Mouse (Mus musculus) liver, adult 2 months (tissue): ENCODE measurements at regions not wholly inside any gene's neighbourhood (a gene's known extent, or its start where the extent isn't known, plus 50 kb on each side); places are given as distances from the start of the nearest gene placed in this dataset.

Source experiments
- DNase-seq: peaks from one replicate; pipeline ENCODE4 v3.0.0-alpha.2; 2011; ENCODE audit warnings: low read depth, low spot score; ENCODE audit errors: extremely low read depth
- H3K27ac ChIP-seq: fragments of 200-500 bp; replicated peaks from 2 replicates; pipeline ENCODE4 v1.5.1; 2012; ENCODE audit warnings: low read depth, mild to moderate bottlenecking, control low read depth, inconsistent platforms, low read length; ENCODE audit not compliant: insufficient read depth
- H3K27me3 ChIP-seq: fragments of 200-500 bp; 2 replicates; pipeline ENCODE4 v1.6.1; 2012; ENCODE audit warnings: mild to moderate bottlenecking, moderate library complexity, low read length, inconsistent platforms; ENCODE audit not compliant: control insufficient read depth, insufficient read depth
- H3K36me3 ChIP-seq: fragments of 200-500 bp; 2 replicates; pipeline ENCODE4 v1.6.1; 2012; ENCODE audit warnings: low read length, inconsistent platforms; ENCODE audit not compliant: control insufficient read depth, insufficient read depth
- H3K4me1 ChIP-seq: fragments of 200-500 bp; 2 replicates; pipeline ENCODE4 v1.6.1; 2011; ENCODE audit warnings: low read length; ENCODE audit not compliant: control insufficient read depth, insufficient read depth
- H3K4me3 ChIP-seq: fragments of 200-500 bp; 2 replicates; pipeline ENCODE4 v1.5.1; 2011; ENCODE audit warnings: low read depth, mild to moderate bottlenecking, control low read depth, low read length, moderate library complexity; ENCODE audit not compliant: insufficient read depth
- H3K79me2 ChIP-seq: fragments of 200-500 bp; 2 replicates; pipeline ENCODE4 v1.6.1; 2012; ENCODE audit warnings: inconsistent platforms, mild to moderate bottlenecking, low read length, moderate library complexity; ENCODE audit not compliant: control insufficient read depth, insufficient read depth
- H3K9ac ChIP-seq: fragments of 200-500 bp; 2 replicates; pipeline ENCODE4 v1.6.1; 2012; ENCODE audit warnings: low read depth, mild to moderate bottlenecking, control low read depth, inconsistent platforms, low read length
- CTCF ChIP-seq: fragments of 200-500 bp; IDR thresholded peaks from 2 replicates; pipeline ENCODE4 v1.5.1; 2011; ENCODE audit warnings: low read depth, low read length, control low read depth
- POLR2A ChIP-seq: fragments of 200-500 bp; IDR thresholded peaks from 2 replicates; pipeline ENCODE4 v1.6.1; 2011; ENCODE audit warnings: low read length, control low read depth; ENCODE audit not compliant: insufficient read depth; ENCODE audit errors: extremely low read depth
- WGBS: fragments of 180-500 bp; shearing (Covaris S2); methylation state at CpG from one replicate; pipeline ENCODE4 v1.1.7; 2018; 5-methylcytosine and 5-hydroxymethylcytosine counted together

DNA sequence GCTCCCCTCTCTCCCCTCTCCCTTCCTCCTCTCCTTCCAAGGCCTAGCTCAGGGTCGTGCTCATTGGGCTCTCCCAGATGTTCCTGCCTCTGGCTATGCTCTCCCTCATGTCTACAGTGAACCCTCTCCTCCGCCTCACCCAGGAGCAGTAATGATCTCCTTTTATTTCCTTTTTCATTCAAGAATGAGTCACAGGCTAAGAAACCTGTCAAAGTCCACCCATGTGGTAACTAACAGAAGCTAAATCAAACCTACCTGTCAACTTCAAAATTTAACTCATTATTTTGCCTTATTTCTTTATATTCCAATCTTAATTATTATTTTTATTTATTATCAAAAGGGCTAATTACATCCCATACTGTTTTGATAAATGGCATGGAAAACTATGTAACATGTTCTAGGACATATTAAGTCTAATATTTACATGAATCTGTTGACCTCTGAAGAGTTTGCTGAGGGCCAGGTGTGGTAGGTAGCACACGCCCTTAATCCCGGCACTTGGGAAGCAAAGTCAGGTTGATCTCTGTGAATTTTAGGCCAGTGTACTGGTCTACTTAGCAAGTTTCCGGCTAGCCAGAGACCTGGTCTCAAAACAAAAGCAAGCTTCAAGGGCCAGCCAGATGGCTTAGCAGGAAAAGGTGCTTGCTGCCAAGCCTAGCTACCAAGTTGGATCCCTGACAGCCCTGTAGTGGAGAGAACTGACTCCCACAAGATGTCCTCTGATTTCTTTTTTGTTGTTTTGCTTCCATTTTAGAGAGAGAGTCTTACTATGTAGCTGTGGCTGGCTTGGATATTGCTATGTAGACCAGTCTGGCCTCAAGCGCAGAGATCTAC lies 51.9 kb upstream of the Slc16a1 start:
- Histone ChIP-seq H3K79me2 (no peaks in the 10 kb centered on the region), H3K4me1 (no peaks in the 10 kb centered on the region), H3K36me3 (no peaks in the 10 kb centered on the region), H3K4me3 (no peak overlapping the region), H3K9ac (no peak overlapping the region), H3K27me3 (no peaks in the 10 kb centered on the region), H3K27ac (no peak overlapping the region)
- DNase-seq = peak; percentile 51
- TF ChIP-seq CTCF (no peak), POLR2A (no peak)
- WGBS = 78% methylated on average over 6 of the region's 6 CpGs

DNA sequence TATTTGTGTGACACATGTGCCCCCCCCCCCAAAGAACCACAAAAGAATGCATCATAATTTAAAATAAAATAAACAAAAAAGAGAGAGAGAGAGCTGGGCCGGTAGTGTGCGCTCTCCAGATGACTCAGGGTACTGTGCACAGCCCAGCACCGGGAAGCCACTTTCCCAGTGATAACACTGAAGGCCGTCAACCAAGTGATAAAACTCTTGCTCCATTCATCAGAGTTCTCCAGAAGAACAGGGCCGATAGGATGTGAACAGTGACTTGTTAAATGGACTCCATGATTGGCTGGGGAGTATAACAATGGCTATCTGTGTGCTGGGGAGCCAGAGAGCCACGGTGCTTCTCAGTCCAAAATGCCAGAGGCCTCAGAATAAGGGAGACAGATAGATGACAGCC lies 53.2 kb upstream of the Slc16a1 start:
- DNase-seq = no peak
- Histone ChIP-seq H3K4me1 (no peaks in the 10 kb centered on the region), H3K9ac (no peak overlapping the region), H3K4me3 (no peak overlapping the region), H3K79me2 (no peaks in the 10 kb centered on the region), H3K27me3 (no peaks in the 10 kb centered on the region), H3K36me3 (no peaks in the 10 kb centered on the region), H3K27ac (no peak overlapping the region)
- no peak for TF ChIP-seq POLR2A
- TF ChIP-seq CTCF = no peak
- WGBS = 78% methylated on average over 6 of the region's 6 CpGs

DNA sequence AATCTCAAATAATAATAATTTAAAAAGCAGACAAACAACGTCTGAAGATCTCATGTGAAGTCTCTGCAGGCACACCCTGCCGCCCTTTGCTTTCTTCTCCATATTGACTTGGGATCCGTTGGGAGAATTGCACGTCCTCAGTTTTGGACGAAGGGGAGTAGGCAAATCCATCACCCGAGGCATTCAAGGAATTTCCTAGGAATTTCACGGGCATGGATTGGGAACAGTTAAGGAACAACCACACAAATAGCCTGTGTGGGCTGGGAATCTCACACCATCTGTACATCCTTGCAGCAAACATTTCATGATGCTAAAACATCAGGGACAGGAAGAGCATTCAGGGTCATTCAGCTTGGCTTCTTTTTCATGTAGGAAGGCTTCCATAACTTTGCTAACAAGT lies 55.2 kb upstream of the Slc16a1 start:
- H3K27ac ChIP-seq = no peak overlapping the region
- no peaks in the 10 kb centered on the region for H3K27me3 ChIP-seq
- DNase-seq = no peak
- H3K4me3 ChIP-seq = no peak overlapping the region
- no peak for TF ChIP-seq POLR2A
- no peak for TF ChIP-seq CTCF
- no peaks in the 10 kb centered on the region for H3K36me3 ChIP-seq
- 85% methylated on average over 7 of the region's 7 CpGs for WGBS
- H3K4me1 ChIP-seq = no peaks in the 10 kb centered on the region
- no peak overlapping the region for H3K9ac ChIP-seq
- H3K79me2 ChIP-seq = no peaks in the 10 kb centered on the region

DNA sequence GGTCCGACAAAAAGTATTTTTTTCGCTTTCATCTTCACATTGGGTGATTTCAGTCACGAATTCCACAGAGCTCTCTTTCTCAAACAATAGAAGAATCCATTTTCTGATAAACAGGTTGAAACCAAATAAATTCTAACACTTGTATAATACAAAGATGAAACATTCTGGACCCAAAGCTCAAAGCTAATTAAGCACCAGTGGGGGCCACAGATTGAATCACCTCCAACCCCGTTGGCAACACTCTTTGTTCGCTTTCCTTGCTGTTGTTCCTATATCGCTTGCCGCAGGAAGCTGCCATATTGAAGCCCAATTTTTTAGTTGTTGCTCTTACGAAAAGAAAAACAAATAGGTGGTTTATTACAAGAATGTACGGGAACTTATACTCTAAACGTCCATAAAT lies 55.9 kb upstream of the Slc16a1 start:
- Histone ChIP-seq H3K27me3 (no peaks in the 10 kb centered on the region), H3K4me1 (no peaks in the 10 kb centered on the region)
- WGBS = 93% methylated on average over 10 of the region's 10 CpGs

DNA sequence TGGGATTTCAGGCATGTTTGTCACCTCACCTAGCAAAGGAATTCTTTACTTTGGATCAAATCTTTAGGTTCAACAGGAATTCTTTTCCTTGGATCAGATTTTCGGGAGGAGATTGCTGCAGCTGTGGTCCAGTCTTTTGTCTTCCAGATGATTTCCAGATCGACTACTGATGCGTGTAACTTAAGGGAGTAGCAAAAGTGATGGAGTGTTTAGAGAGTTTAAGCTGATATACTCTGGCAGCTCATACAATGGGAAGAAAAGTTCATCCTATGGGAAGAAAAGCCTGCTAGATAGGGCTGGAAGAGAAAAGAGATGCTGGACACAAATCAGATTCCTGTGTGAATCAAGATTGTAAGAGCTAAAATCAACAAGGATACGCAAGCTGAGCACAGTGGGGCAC lies 59.3 kb upstream of the Slc16a1 start:
- H3K9ac ChIP-seq = no peak overlapping the region
- WGBS = 85% methylated on average over 4 of the region's 4 CpGs
- TF ChIP-seq POLR2A = no peak
- TF ChIP-seq CTCF = no peak
- no peak overlapping the region for H3K4me3 ChIP-seq
- H3K36me3 ChIP-seq = no peaks in the 10 kb centered on the region
- H3K27me3 ChIP-seq = no peaks in the 10 kb centered on the region
- no peak overlapping the region for H3K27ac ChIP-seq
- no peak for DNase-seq
- no peaks in the 10 kb centered on the region for H3K79me2 ChIP-seq
- H3K4me1 ChIP-seq = no peaks in the 10 kb centered on the region

More for the DNA sequence above, 55.9 kb upstream of the Slc16a1 start:
- H3K27ac ChIP-seq = no peak overlapping the region
- no peak overlapping the region for H3K9ac ChIP-seq
- no peaks in the 10 kb centered on the region for H3K36me3 ChIP-seq
- no peak for DNase-seq
- TF ChIP-seq CTCF = no peak
- TF ChIP-seq POLR2A = no peak
- no peak overlapping the region for H3K4me3 ChIP-seq
- no peaks in the 10 kb centered on the region for H3K79me2 ChIP-seq

DNA sequence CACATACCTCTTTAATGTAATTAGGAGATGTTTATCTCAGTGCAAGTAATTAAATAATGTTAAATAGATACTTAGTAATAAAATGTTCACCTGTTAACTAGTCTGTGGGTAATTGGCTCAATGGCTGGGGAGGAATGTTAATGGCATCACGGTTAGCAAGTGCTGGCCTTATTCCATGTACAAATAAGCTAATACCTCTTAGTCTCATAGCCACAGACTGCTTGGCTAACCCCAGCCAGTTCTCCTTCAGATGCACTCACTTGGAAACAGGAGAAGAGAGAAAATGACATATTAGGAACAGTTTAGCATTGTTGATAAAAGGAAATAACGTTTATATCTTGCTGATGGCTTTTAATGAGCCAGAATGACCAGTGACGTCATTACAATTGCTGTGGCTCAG lies 60.1 kb upstream of the Slc16a1 start:
- H3K9ac ChIP-seq = no peak overlapping the region
- DNase-seq = no peak
- peaks cover 2% of the 10 kb centered on the region; the same call in 1 of the 2 replicates for H3K4me1 ChIP-seq
- no peaks in the 10 kb centered on the region for H3K79me2 ChIP-seq
- 47% methylated on average over 3 of the region's 3 CpGs for WGBS
- TF ChIP-seq POLR2A = no peak
- no peak for TF ChIP-seq CTCF
- H3K4me3 ChIP-seq = no peak overlapping the region
- no peaks in the 10 kb centered on the region for H3K36me3 ChIP-seq
- H3K27ac ChIP-seq = no peak overlapping the region
- no peaks in the 10 kb centered on the region for H3K27me3 ChIP-seq
